Mouse (Mus musculus) spleen, postnatal 10 days (tissue): Measurements from ENCODE around the gene Usp36.
"Not testable (repeated sequence)": the region's sequence is repeated elsewhere in the genome, so short reads cannot be mapped to it uniquely, and the experiment has no call there.

Source experiments
- DNase-seq, 2 experiments: peaks; one replicate each; pipeline ENCODE4 v3.0.0; 2021 to 2022; ENCODE audit warnings: low spot score in 2 of 2

Usp36 gene

GRCm38 (mm10) chr11:118289999-118290889 is at the start of gene Usp36:
Gene Usp36 (minus strand): TSS chr11:118290244.
- peak; percentile 92 to 99 for DNase-seq

DNA sequence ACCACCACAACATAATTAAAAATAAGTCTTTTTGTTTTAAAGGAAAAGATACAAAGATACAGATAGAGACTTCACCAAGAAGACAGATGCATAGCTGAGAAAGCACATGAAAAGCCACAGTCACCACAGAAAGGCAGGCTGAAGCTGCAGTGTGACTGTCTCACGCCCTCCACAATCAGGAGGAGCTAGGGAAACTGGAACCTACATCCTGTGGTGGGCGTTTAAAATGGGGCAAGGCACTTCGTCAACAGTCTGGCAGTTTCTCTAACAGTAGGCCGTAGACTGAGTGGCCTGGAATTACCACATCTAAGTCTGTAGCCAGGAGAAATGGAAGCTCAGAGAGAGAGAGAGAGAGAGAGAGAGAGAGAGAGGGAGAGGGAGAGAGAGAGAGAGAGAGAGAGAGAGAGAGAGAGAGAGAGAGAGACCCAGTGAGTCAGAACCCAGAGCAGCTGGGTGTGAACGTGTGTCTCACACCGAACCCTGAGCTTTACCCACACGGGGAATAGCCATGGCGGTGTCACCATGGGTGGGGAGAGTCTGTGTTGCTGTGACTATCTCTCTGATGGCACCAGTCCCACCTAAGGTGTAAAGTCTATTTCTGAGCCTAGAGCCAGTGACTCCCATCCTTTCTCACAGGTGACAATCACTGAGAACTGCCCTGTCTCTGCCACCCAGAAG is 47.6 kb upstream of the Usp36 start:
- DNase-seq = no peak

- DNase-seq = no peak
These were observed 43.4 kb upstream of the Usp36 start for GRCm38 (mm10) chr11:118333431-118333830.

DNA sequence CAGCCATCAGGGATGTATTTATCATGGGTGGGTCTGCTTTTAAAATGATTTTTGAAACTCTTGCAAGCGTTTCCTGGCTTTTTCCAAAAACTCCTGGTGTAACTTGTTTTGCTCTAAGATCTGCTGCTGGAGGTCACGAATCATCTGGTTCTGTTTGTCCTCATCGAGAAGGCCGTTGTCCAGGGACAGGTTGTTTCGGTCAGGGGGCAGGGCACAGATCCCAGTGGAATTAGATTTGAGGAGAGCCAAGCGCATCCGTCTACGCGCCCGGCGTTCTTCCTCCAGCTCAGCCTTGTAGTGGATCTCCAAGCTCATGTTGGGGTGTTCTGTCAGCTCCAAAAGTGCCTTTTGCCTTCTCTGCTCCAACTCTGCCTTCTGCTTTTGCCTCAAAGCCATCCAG is 42.3 kb upstream of the Usp36 start:
- no peak for DNase-seq

DNA sequence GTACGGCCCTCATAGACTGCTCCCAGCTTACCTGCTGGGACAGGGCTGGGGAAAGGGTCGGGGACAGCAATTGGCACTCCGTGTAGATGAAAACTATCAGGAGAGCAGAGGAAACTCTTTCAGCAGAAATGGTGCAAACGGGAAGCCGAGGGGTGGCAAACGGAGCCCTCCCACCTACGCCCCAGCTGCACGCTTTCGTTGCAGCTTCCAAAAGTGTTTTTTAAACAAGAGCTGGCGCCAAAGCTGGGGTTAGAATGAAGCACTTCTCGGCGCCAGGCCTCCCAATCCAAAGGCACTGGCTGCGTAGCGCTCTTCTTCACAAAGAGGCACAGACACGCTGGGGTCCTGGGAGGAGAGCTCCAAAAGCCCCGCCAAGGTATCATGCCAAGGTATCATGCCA is 40.7 kb upstream of the Usp36 start:
- no peak for DNase-seq

GRCm38 (mm10) chr11:118330361-118330760 is 40.3 kb upstream of the Usp36 start:
- no peak for DNase-seq

DNA sequence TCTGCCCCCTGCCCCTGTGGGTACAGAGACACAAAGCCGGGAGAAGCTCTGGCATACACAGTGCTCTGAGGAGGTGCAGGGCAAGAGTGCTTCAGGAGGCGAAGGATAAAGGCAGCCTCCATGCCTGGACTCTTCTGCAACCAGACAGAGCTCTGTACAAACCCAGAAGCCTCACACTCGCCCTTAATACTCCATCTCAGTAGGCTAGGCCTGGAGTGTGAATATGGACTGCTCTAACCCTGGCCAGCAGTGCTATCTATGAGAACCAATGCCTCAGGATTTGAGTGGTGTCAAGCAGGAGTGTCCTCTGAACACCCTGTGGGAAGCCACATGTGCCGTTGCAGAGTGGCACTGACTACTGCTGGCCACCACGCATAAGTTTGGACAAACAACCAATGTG is 38.9 kb upstream of the Usp36 start:
- no peak for DNase-seq

- no peak for DNase-seq
These were observed 38.5 kb upstream of the Usp36 start for GRCm38 (mm10) chr11:118328511-118328910.

DNA sequence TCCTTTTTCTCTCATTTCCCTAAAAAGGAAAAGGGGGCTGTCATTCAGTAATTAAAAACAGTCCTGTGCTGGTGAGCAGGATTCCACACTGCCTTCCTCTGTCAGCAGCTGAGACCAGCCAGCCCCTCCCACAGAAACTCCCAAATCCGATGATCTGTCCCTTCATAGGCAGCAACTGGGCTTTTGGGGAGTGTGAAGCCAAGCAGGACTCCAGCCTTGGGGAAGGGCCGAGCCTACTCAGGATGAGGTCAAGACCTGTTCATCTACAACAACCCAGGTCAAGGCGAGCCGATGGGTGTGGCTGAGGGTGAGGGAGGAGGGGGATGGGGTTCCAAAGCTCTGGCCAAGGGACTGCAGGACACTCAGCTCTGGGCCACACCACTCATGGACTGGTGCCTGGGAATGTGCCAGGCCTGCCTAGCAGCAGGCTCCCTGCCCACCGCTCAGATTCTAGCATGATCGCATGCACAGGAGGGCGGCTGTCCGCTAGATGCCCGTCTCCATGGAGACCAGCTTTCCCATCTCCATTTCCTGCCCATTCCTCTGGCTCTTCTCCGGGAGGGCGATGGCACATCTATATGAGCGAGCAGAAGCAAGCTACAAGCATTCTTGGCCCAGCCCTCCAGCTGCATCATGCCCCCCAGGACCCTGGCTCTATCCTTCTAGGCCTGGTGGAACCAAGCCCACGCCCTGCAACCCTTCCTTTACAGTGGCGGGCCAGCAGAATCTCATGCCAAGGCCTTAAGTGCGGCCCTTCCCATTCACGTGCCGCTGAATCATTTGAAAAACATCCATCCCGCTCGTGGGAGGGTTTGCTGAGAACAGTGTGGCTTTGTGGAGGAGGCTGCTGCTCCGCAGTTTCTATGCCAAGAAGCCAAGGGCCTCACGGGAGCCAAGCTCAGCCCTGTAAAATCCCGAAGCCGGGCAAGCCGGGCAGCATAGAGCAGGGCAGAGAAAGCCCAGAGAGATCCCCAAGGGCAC is 37.2 kb upstream of the Usp36 start:
- DNase-seq = no peak

GRCm38 (mm10) chr11:118326491-118326890 is 36.4 kb upstream of the Usp36 start:
- DNase-seq = no peak

- DNase-seq = no peak
These were observed 34.5 kb upstream of the Usp36 start for GRCm38 (mm10) chr11:118324541-118324940.

DNA sequence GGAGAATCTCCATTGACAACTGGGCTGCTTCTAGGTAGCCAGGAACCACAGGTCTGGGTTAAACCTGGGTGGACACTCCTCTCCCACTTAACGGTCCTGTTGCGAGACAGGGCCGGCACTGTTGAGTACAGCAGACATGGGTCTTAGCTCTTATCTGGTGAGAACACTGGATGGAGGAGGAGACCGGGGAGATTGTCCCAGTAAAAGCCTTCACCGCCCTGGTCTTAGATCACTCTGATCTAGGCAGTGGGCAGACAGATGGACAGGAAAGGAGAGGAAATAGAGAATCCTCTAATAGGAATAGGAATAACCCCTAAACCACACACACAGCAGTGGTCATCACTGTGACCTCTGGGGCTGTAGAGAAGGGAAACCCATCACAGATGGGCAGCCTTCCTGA is 33.9 kb upstream of the Usp36 start:
- no peak for DNase-seq

DNA sequence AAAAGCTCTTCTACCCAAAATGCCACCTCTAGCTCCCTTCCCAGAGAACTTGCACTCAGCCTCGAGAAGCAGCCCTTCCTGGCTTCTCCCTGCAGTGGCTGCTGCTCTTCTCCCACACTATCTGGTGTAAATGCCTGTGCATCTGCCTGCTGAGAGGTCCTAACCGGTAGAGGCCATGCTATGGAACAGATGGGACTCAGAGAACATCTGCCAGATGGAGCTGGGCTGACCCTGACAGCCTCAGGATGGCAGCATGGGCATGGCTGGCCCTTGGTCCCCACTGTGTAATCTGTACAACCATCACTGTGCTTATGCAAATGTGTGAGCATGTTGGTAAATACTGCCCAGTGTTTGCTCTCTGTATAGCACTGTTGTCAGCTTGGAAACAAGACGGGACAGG is 32.6 kb upstream of the Usp36 start:
- DNase-seq = no peak

DNA sequence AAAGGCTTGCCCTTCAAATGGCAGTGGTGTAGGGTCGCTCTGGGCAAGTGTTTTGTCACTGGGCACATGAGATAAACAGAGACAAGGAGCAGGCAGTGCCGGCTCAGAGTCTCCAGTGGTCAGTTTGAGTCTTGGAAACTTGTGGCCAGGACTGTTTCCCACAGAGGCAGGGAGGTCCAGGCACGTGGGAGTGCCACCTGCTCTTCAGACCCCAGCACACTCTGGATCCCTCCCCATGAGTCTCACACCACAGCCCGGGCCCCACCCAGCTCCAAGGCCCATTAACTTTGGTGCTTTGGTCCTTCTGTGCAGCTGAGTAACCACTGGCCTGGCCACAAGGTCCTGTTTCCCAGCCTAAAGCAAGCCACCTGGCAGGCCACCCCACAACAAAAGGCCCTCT is 31.9 kb upstream of the Usp36 start:
- DNase-seq = no peak

DNA sequence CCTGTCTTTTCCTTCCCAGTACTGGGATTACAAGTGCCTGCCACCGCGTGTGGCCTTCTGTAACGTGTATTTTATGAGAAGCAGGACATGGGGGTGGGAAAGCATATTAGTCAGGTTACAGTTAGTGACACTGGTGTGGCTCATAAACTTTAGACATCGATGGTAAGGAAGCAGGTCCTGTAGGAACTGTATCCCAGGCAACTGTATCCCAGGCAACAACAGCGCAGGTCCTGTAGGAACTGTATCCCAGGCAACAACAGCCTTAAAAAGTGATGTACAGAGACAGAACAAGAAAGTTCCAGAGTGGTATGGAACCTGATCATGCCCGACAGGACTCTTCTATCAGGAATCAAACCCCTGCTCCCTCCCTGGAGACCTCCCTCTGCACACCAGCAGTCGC is 31.5 kb upstream of the Usp36 start:
- no peak for DNase-seq

- peak in 1 of 2 experiments; percentile 70 for DNase-seq
These were observed 28.6 kb upstream of the Usp36 start for GRCm38 (mm10) chr11:118318678-118319077.

DNA sequence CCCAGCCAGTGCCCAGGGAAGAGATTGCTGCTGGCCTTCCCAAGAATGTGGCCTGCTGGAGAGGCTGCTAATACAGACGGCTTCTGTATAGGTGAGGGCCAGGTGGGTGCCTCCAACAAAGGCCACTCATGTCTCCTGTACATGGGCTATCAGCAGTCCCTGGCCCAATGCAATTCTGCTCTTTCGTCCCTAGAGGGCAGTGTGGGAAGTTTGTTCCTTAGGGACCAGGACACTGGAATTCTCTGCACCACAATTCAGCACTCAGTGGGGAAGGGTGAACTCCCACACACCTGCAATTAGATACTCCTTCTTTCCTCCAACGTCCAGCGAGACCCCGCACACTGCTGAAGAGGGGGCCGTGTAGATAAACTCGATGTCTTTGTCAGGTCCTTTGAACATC is 27.1 kb upstream of the Usp36 start:
- DNase-seq = peak; percentile 34 to 47

GRCm38 (mm10) chr11:118316231-118316806 is 26.3 kb upstream of the Usp36 start:
- DNase-seq = no peak

DNA sequence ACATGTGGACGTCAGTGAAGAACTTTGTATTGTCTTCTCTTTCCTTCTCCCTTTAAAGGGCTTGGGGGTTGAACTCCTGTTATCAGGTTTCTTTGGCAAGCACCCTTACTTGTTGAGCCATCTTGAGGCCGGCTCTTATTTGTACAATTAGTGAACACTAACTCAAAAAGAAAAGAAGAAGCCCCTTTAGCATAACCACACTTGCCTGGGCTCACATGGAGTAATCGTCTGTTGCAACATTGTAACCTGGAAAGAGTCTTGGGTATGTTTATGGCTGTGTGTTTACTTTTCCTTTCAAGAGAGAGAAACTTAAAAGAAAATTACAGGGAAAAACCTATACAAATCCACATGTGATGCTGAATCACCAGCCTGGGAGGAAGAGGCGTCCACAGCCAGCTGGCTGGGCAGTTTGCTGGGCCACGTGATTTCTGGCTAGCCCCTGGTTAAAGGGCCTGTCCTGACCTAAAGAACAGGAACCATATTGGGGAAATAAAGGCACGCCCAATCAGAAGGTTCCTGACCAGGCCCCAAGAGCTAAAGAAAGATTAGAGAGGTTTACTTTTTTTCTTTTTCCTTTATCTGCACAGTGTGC is 22.2 kb upstream of the Usp36 start:
- no peak for DNase-seq

DNA sequence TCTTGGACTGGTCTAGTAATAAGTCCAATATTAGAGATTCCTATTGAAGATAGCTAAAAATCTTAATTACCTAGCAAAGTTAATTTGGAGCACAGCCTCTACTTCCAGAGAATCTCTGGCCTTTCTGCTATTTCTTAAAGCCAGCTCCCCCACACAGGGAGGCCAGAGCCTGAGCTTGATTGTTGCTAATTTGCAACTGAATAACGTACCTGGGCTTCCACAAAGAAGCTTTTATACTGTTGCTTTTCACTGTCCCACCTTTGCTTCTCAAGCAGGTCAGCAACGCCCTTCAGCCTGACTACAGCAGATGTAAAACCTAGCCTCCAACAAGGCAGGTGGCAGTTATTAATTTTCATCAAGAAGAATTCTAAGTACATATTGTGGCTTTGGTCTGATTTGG is 17.9 kb upstream of the Usp36 start:
- DNase-seq = not testable (repeated sequence)

GRCm38 (mm10) chr11:118303959-118304358 is 13.9 kb upstream of the Usp36 start:
- not testable (repeated sequence) for DNase-seq
